Mouse (Mus musculus) hindbrain, embryonic 15.5 days (tissue): Measurements from ENCODE around the gene Arhgef40. TPM values are rescaled to one million over a fixed set of nuclear protein-coding genes. Genes with fewer than 3 reads are reported as not detected.

Experiments
- ATAC-seq: fragments of 200-750 bp; cut with Nextera tagmentation; 2 replicates; pipeline ENCODE4 v1.8.0; 2017; ENCODE audit warnings: low read depth, moderate number of reproducible peaks, moderate TSS enrichment; ENCODE audit not compliant: low FRiP score
- H3K27ac ChIP-seq: fragments of 300-500 bp; sonication (generic); replicated peaks from 2 replicates; pipeline ENCODE4 v1.5.1; 2015; ENCODE audit warnings: mild to moderate bottlenecking, inconsistent platforms
- H3K27me3 ChIP-seq: fragments of 300-500 bp; sonication (generic); 2 replicates; pipeline ENCODE4 v1.6.1; 2015; ENCODE audit warnings: control low read depth, inconsistent platforms
- H3K36me3 ChIP-seq: fragments of 300-500 bp; sonication (generic); 2 replicates; pipeline ENCODE4 v1.6.1; 2015; ENCODE audit warnings: control low read depth, inconsistent platforms
- H3K4me1 ChIP-seq: fragments of 300-500 bp; sonication (generic); replicated peaks from 2 replicates; pipeline ENCODE4 v1.6.1; 2015; ENCODE audit warnings: control low read depth, inconsistent platforms
- H3K4me2 ChIP-seq: fragments of 300-500 bp; sonication (generic); 2 replicates; pipeline ENCODE4 v1.6.1; 2015; ENCODE audit warnings: moderate library complexity, mild to moderate bottlenecking, inconsistent platforms
- H3K4me3 ChIP-seq: fragments of 300-500 bp; sonication (generic); 2 replicates; pipeline ENCODE4 v1.5.1; 2015; ENCODE audit warnings: mild to moderate bottlenecking, inconsistent platforms
- H3K9ac ChIP-seq: fragments of 300-500 bp; sonication (generic); 2 replicates; pipeline ENCODE4 v1.6.1; 2015; ENCODE audit warnings: inconsistent platforms
- H3K9me3 ChIP-seq: fragments of 300-500 bp; sonication (generic); 2 replicates; pipeline ENCODE4 v1.6.1; 2016; ENCODE audit warnings: control low read depth, inconsistent platforms
- WGBS: fragments of 180-500 bp; shearing (Covaris S2); methylation state at CpG from one replicate; pipeline ENCODE4 v1.1.7; 2015; 5-methylcytosine and 5-hydroxymethylcytosine counted together
- polyA plus RNA-seq: library from polyadenylated mRNA; unstranded; fragments of >200 nt; fragmentation: Nextera tagmentation; extraction: Ambion mirVana; gene quantifications from 2 replicates; pipeline ENCODE4 v1.2.1, GENCODE M21; 2015

Arhgef40 gene
- polyA plus RNA-seq, 1 experiment from 2014 or later, result 85.2 TPM

DNA sequence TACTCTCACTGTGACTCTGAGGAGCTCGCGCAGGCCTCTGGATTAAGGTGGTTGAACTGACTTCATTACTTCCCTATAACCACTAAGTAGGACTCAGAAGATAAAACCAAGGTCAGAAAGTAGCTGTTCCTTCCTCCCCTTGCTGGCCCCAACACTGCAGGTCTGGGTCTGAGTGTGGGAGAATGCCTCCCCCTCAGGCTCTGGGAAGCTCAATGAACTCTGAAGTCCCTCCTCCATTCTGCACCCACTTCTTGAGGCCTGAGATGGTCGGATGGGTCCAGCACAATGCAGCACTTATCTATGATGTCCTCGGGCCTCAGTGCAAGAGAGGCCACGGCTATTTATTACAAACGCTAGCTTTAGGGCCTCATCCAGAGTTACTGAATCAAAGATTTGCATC is 21.1 kb downstream of the Arhgef40 start:
- Histone ChIP-seq H3K27ac (peak overlapping the region; percentile 13), H3K9ac (no peak overlapping the region), H3K4me3 (no peak overlapping the region), H3K27me3 (no peaks in the 10 kb centered on the region), H3K9me3 (no peaks in the 10 kb centered on the region), H3K36me3 (peaks cover 49% of the 10 kb centered on the region), H3K4me2 (no peak overlapping the region), H3K4me1 (peaks cover 56% of the 10 kb centered on the region)
- ATAC-seq, result no peak
- WGBS, result 84% methylated on average over 6 of the region's 6 CpGs

DNA sequence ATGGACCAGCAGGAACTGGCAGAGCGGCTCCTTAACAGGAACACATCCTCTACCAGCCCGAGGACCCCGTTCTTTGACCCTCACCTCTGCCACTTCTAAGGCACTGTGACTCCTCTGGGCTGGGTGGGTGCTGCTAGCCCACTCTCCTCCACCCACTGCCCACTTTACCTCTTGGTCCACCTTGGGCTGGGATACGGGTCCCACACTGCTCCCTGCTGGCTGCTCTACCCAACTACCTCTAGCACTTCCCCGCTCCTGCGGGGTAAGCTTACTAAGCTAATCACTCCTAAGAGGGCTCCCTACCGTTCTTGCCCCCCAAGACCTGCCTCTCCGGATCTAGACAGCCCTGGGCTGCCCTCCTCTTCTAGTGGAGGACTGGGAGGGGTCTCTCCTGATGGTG is 21.7 kb downstream of the Arhgef40 start:
- Histone ChIP-seq H3K4me1 (peaks cover 62% of the 10 kb centered on the region), H3K9ac (no peak overlapping the region), H3K4me2 (no peak overlapping the region), H3K9me3 (no peaks in the 10 kb centered on the region), H3K4me3 (no peak overlapping the region), H3K27me3 (no peaks in the 10 kb centered on the region), H3K36me3 (peaks cover 45% of the 10 kb centered on the region), H3K27ac (no peak overlapping the region)
- ATAC-seq, result no peak
- WGBS, result 74% methylated on average over 8 of the region's 8 CpGs

- WGBS, result 93% methylated on average over 23 of the region's 23 CpGs
- Histone ChIP-seq H3K27ac (no peak overlapping the region), H3K9me3 (no peaks in the 10 kb centered on the region), H3K4me1 (peaks cover 67% of the 10 kb centered on the region), H3K9ac (no peak overlapping the region), H3K4me3 (no peak overlapping the region), H3K4me2 (no peak overlapping the region), H3K27me3 (no peaks in the 10 kb centered on the region), H3K36me3 (peaks cover 43% of the 10 kb centered on the region)
- ATAC-seq, result no peak
Measured at GRCm38 (mm10) chr14:52006771-52007170, 22.3 kb downstream of the Arhgef40 start.

- no peaks in the 10 kb centered on the region for H3K27me3 ChIP-seq
- peaks cover 31% of the 10 kb centered on the region for H3K36me3 ChIP-seq
- H3K4me2 ChIP-seq, result peak overlapping the region; percentile 70
- H3K4me3 ChIP-seq, result peak overlapping the region; percentile 9; the same call in 1 of the 2 replicates
- peaks cover 80% of the 10 kb centered on the region for H3K4me1 ChIP-seq
- no peaks in the 10 kb centered on the region for H3K9me3 ChIP-seq
- 54% methylated on average over 38 of the region's 38 CpGs for WGBS
- 0 out of 2 replicates have a peak, but pooled peaks have one; percentile 5 for ATAC-seq
- peak overlapping the region; percentile 12; the same call in 1 of the 2 replicates for H3K9ac ChIP-seq
- peak overlapping the region; percentile 17 for H3K27ac ChIP-seq
Measured at GRCm38 (mm10) chr14:52008321-52009203, 24.0 kb downstream of the Arhgef40 start.

DNA sequence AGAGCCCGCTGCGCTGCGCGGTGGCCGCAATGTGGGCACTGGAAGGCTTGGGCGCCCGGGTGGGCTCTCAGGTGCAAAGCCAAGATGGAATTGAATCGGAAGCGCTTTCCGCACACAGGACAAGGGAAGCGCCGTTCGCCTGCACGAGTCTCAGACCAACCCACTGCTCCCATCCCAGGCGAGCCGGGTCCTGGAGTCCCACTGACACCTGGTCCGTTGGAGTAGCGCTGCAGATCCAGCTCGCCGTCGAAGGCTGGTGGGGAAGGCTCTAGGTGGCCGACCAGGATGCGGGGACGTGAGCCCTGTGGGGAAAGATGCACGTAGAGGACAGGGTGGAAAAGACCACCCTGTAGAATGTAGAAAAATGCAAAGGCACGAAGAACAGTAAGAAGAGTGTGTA is 24.8 kb downstream of the Arhgef40 start:
- Histone ChIP-seq H3K27me3 (no peaks in the 10 kb centered on the region), H3K9ac (peak overlapping the region; percentile 12; the same call in 1 of the 2 replicates), H3K4me1 (peaks cover 74% of the 10 kb centered on the region), H3K36me3 (peaks cover 31% of the 10 kb centered on the region), H3K9me3 (no peaks in the 10 kb centered on the region), H3K4me3 (peak overlapping the region; percentile 9; the same call in 1 of the 2 replicates), H3K4me2 (peak overlapping the region; percentile 70), H3K27ac (peak overlapping the region; percentile 17)
- 31% methylated on average over 26 of the region's 26 CpGs for WGBS
- ATAC-seq, result no peak

- Histone ChIP-seq H3K4me1 (peaks cover 70% of the 10 kb centered on the region), H3K36me3 (peaks cover 29% of the 10 kb centered on the region), H3K4me2 (peak overlapping the region; percentile 70), H3K9me3 (no peaks in the 10 kb centered on the region), H3K4me3 (peak overlapping the region; percentile 34), H3K27me3 (no peaks in the 10 kb centered on the region), H3K27ac (peak overlapping the region; percentile 96), H3K9ac (peak overlapping the region; percentile 45; the same call in 1 of the 2 replicates)
- 34% methylated on average over 6 of the region's 6 CpGs for whole genome bisulfite sequencing
- no peak for ATAC-seq
Measured at GRCm38 (mm10) chr14:52009841-52010240, 25.3 kb downstream of the Arhgef40 start.

- no peaks in the 10 kb centered on the region for H3K27me3 ChIP-seq
- H3K4me2 ChIP-seq, result peak overlapping the region; percentile 70
- H3K4me3 ChIP-seq, result peak overlapping the region; percentile 34
- H3K4me1 ChIP-seq, result peaks cover 71% of the 10 kb centered on the region
- peaks cover 22% of the 10 kb centered on the region for H3K36me3 ChIP-seq
- peak overlapping the region; percentile 96 for H3K27ac ChIP-seq
- ATAC-seq, result peak; percentile 72
- peak overlapping the region; percentile 45 for H3K9ac ChIP-seq
- no peaks in the 10 kb centered on the region for H3K9me3 ChIP-seq
- WGBS, result 2% methylated on average over 9 of the region's 9 CpGs
Measured at GRCm38 (mm10) chr14:52010446-52011111, 26.1 kb downstream of the Arhgef40 start.

- no peak for ATAC-seq
- Histone ChIP-seq H3K4me3 (no peak overlapping the region), H3K27me3 (no peaks in the 10 kb centered on the region), H3K9ac (no peak overlapping the region), H3K27ac (peak overlapping the region; percentile 96), H3K4me2 (peak overlapping the region; percentile 70), H3K9me3 (no peaks in the 10 kb centered on the region), H3K36me3 (peaks cover 14% of the 10 kb centered on the region), H3K4me1 (peaks cover 81% of the 10 kb centered on the region)
- WGBS, result 26% methylated on average over 1 of the region's 1 CpGs
Measured at GRCm38 (mm10) chr14:52011683-52012082, 27.2 kb downstream of the Arhgef40 start.

DNA sequence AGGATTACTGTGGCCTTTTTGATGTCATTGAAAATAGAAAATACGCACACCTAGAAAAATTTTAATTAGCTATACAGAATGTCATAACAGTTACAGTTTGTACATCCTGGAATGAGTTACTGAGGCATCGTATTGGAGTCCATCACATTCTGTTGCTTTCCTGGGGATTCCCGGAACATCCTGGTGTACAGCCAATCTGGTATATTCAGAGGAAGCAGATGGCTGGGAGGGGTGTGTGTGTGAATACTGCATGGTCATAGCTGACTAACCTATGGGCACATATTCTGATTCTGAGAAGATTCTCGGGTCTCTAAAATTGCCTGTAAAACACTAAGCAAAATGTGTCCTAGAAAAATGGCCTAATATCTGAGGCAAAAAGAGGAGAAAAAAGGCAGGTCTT is 27.6 kb downstream of the Arhgef40 start:
- H3K4me1 ChIP-seq, result peaks cover 78% of the 10 kb centered on the region
- WGBS, result 37% methylated on average over 4 of the region's 4 CpGs
- H3K9ac ChIP-seq, result no peak overlapping the region; the same call in 1 of the 2 replicates

DNA sequence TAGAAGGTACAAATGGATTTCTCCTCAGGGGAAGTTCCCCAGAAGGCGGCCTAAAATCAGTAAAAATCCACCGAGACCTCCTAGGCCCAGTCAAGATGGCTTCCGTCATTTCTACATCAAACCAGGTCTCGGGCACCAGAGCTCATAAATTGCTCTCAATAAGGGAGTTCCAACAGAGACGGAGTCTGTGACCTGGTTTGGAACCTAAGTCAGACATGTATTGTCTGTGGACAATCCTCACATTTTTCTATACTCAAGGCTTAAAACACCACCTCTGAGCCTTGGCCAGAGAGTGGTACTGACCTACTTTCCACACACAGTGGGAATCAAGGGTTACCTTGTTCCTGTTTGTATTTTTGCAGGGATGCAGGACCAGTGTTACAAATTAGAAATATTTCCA is 28.0 kb downstream of the Arhgef40 start:
- Histone ChIP-seq H3K4me2 (peak overlapping the region; percentile 70), H3K9ac (peak overlapping the region; percentile 65), H3K36me3 (peaks cover 6% of the 10 kb centered on the region; the same call in 1 of the 2 replicates), H3K4me1 (peaks cover 76% of the 10 kb centered on the region), H3K27ac (peak overlapping the region; percentile 96), H3K4me3 (peak overlapping the region; percentile 65), H3K27me3 (no peaks in the 10 kb centered on the region), H3K9me3 (no peaks in the 10 kb centered on the region)
- WGBS, result 23% methylated on average over 5 of the region's 5 CpGs
- ATAC-seq, result no peak

More for the DNA sequence above, 27.6 kb downstream of the Arhgef40 start:
- Histone ChIP-seq H3K27me3 (no peaks in the 10 kb centered on the region), H3K27ac (peak overlapping the region; percentile 96), H3K4me3 (peak overlapping the region; percentile 65), H3K9me3 (no peaks in the 10 kb centered on the region), H3K36me3 (peaks cover 10% of the 10 kb centered on the region), H3K4me2 (peak overlapping the region; percentile 70)
- ATAC-seq, result no peak

DNA sequence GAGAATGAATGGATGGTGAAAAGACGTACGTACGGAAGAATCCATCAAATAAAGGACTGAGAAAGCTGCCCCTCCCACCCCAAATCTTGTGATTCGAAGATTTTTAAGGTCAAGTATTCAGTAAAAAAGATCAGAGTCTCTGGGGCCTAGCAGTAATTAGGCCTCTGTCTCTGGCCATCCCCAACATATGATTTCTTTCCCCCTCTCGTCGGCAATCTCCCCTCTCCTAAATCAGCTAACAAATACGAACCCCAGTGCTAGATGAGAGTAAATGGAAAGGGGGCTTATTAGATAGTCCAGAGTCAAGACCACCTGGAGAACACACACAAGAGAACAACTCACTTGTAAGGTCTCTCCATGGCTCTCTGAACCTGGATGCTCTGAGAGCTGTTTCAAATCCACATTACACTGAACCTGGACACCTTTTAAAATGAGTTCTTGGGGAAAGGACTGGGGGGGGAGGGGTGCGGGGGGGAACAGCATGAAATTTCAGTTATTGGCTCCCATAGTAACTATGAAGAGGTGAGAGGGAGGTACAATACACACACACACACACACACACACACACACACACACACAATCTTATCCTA is 28.6 kb downstream of the Arhgef40 start:
- H3K4me1 ChIP-seq, result peaks cover 79% of the 10 kb centered on the region
- no peaks in the 10 kb centered on the region for H3K9me3 ChIP-seq
- peak overlapping the region; percentile 65 for H3K4me3 ChIP-seq
- H3K36me3 ChIP-seq, result peaks cover 4% of the 10 kb centered on the region; the same call in 1 of the 2 replicates
- H3K9ac ChIP-seq, result peak overlapping the region; percentile 65; the same call in 1 of the 2 replicates
- H3K4me2 ChIP-seq, result peak overlapping the region; percentile 70
- no peaks in the 10 kb centered on the region for H3K27me3 ChIP-seq
- H3K27ac ChIP-seq, result peak overlapping the region; percentile 96
- WGBS, result 17% methylated on average over 8 of the region's 8 CpGs
- ATAC-seq, result no peak
